Mouse (Mus musculus): ENCODE results near the gene Prom2. TPM values are rescaled to one million over a fixed set of nuclear protein-coding genes. Genes with fewer than 3 reads are reported as not detected.

Prom2 gene
- polyA plus RNA-seq, 1 experiment from 2014 or later: 0.85 TPM

DNA sequence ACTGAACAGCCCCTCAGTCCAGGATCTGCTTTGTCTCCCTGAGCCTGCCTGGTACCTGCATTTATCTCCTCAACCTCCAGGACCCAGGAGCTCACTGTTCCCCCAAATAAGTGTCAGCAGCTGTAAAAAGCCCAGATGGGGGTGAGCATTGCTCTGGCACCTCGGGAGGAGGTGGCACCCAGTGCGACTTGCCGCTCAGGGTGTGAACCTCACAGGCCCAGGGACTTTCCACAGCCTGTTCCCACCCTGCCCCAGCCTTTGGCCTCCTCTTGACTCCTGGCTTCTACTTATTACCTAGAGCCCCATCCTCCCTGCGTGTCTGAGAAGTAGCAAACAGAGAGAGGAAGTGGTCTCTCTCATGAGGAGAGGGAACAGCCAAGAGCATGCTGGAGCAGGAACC lies 36.1 kb downstream of the Prom2 start:
- peaks cover 29% of the 10 kb centered on the region for H3K27me3 ChIP-seq (ENCODE audit: insufficient read depth, poor library complexity, severe bottlenecking)
- H3K27ac ChIP-seq: 0 out of 2 replicates have a peak overlapping the region, but pooled peaks have one; percentile 18
- DNase-seq (ENCODE audit: low spot score): no peak
- no peaks in the 10 kb centered on the region for H3K36me3 ChIP-seq
- H3K9me3 ChIP-seq: no peaks in the 10 kb centered on the region
- H3K4me3 ChIP-seq: no peak overlapping the region
- peaks cover 26% of the 10 kb centered on the region for H3K4me1 ChIP-seq (replicated peaks)
- WGBS: 77% methylated on average over 4 of the region's 4 CpGs

DNA sequence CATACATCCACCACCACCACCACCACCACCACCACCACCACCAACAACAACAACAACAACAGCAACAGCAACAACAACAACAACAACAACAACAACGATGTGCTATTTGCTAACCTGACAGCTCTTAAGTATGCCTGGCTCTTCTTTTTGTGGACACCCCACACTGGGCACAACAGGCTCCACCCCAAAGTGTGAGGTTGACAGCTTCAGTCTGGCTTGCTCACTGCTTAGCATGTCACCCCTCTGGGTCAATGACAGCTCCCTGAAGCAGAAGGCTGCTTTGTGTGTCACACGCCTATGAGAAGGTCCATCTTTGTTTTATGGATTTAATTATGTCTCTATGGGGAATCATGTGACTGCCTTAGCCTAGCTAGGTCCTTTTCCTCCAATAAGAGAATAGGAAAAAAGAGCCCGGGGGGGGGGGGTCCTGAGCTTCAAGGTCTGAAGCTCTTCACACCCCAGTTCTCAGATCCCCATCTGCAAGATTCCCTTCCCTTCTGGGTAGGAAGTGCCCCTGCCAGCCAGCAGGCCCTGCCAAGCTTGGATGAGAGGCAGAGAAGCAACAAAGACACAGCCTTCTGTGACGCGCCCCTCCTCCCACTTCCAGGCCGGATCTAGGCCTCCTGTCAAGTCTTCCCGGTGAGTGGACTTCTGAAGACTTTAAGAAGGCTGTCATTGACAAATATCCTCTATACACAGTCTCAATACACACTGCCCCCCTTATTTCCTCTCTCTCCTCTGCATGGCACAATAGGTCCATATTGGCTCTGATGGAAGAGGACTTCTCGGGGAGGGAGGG lies 37.3 kb downstream of the Prom2 start:
- no peak for DNase-seq (ENCODE audit: low spot score)

DNA sequence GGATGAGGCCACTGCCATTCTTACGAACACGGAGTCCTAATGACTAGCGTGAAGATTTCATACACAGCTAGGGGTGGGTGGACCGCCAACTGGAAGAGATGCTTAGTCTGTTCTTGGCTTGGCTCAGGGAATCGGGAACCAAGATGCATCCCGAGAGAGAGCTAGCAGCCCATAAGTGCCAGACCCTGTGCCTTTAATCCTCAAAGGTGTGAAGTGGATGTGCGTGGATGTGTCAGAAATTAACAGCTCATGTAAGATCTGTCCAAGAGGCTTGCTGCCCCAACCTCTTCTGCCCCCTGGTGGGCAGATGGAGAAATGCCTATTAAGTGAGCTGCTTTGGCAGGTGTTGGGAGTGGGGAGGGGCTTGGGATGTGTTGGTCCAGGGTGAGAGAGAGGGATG lies 40.2 kb downstream of the Prom2 start:
- H3K4me3 ChIP-seq: no peak overlapping the region
- DNase-seq (ENCODE audit: low spot score): peak; percentile 46
- peaks cover 16% of the 10 kb centered on the region for H3K27me3 ChIP-seq (ENCODE audit: insufficient read depth, poor library complexity, severe bottlenecking)
- H3K9me3 ChIP-seq: no peaks in the 10 kb centered on the region
- WGBS: 66% methylated on average over 7 of the region's 7 CpGs
- no peak overlapping the region for H3K27ac ChIP-seq
- H3K4me1 ChIP-seq (replicated peaks): peaks cover 11% of the 10 kb centered on the region
- no peaks in the 10 kb centered on the region for H3K36me3 ChIP-seq

More for the DNA sequence above, 37.3 kb downstream of the Prom2 start:
- Histone ChIP-seq H3K27me3 (ENCODE audit: insufficient read depth, poor library complexity, severe bottlenecking) (peaks cover 24% of the 10 kb centered on the region), H3K4me1 (replicated peaks) (peaks cover 26% of the 10 kb centered on the region), H3K27ac (peak overlapping the region; percentile 53; the same call in 1 of the 2 replicates), H3K4me3 (no peak overlapping the region), H3K36me3 (no peaks in the 10 kb centered on the region), H3K9me3 (no peaks in the 10 kb centered on the region)
- 56% methylated on average over 8 of the region's 8 CpGs for WGBS

DNA sequence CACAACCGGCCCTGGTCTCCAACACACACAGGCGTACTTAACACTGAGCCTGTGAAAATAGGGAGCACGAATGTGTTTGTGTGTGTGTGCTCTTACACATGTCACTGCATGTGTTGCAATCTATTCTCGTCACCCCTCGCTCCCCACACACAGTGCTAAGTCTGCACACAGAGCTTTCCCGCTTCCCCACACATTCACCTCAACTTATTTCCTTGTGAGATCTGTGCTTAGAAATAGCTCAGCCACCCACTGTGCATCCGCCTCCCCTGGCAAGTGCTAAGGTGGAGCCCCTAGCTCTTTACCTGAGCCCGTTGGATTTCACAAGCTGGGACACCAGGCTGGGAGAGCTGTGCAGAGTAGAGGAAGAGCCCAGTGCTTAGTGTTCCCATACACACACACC lies 42.5 kb downstream of the Prom2 start:
- no peak for DNase-seq (ENCODE audit: low spot score)
- H3K4me1 ChIP-seq (replicated peaks): peaks cover under 1% of the 10 kb centered on the region; the same call in 1 of the 2 replicates
- H3K27me3 ChIP-seq (ENCODE audit: insufficient read depth, poor library complexity, severe bottlenecking): peaks cover 8% of the 10 kb centered on the region; the same call in 1 of the 2 replicates
- no peaks in the 10 kb centered on the region for H3K9me3 ChIP-seq
- H3K4me3 ChIP-seq: no peak overlapping the region
- no peaks in the 10 kb centered on the region for H3K36me3 ChIP-seq
- no peak overlapping the region for H3K27ac ChIP-seq
- WGBS: 74% methylated on average over 8 of the region's 8 CpGs

DNA sequence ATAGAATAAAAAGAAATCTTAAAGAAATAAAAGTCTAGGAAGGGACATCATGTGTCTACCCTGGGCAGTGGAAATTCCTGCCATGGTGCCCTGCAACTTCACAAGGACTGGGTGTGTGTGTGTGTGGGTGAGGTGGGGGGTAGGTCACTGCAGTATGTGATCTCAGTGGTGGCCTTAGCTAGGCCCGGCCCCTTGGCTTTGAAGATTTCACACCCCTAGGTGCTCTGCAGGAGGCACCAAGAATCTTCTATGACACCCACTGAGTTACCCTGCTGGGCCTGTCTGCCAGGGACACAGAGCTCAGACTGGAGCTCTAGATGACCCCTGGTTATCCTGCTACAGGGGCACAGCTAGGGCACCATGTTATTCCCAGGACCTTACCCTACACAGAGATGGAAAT lies 44.9 kb downstream of the Prom2 start:
- Histone ChIP-seq H3K4me1 (replicated peaks) (no peaks in the 10 kb centered on the region), H3K4me3 (no peak overlapping the region), H3K27me3 (ENCODE audit: insufficient read depth, poor library complexity, severe bottlenecking) (peaks cover 8% of the 10 kb centered on the region; the same call in 1 of the 2 replicates), H3K27ac (no peak overlapping the region), H3K36me3 (no peaks in the 10 kb centered on the region), H3K9me3 (no peaks in the 10 kb centered on the region)
- no peak for DNase-seq (ENCODE audit: low spot score)
- 65% methylated on average over 1 of the region's 1 CpGs for WGBS

DNA sequence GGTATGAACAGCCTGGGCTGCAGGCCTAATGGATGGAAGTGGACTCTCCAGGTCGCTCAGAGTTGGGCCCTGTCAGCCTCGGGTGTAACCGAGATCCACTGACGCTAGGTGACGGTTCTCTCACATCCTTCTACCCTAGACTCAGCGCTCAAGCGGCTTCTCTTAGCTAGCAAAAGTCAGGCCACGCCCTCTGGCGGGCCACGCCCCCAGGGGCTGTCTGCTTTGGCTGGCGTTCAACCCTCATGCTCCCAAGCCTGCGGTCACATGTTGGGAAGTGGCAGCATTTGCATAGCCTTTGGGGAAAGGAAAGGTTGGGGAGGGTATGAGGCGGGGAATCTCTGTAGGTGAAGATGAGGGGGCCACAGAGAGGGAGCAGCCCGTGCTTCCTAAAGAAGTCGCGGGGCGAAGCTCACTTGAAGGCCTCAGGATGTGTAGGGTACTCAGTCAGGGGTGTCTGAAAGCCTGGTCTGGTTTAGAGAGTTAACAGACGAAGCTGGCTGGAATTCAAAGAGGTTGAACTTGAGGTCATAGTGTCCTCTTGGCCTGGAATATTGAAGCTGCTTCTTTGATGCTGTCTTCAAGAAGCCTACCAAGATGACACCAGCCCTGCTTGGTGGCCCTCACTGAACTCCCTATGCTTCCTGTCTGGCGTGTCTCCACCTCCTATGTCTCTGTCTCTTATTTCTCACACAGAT lies 56.6 kb downstream of the Prom2 start:
- Histone ChIP-seq H3K4me3 (peak overlapping the region; percentile 35), H3K9me3 (no peaks in the 10 kb centered on the region), H3K36me3 (no peaks in the 10 kb centered on the region), H3K4me1 (replicated peaks) (peaks cover 38% of the 10 kb centered on the region), H3K27ac (no peak overlapping the region), H3K27me3 (ENCODE audit: insufficient read depth, poor library complexity, severe bottlenecking) (peaks cover 75% of the 10 kb centered on the region)
- 7% methylated on average over 19 of the region's 19 CpGs for WGBS
- DNase-seq (ENCODE audit: low spot score): peak; percentile 75

DNA sequence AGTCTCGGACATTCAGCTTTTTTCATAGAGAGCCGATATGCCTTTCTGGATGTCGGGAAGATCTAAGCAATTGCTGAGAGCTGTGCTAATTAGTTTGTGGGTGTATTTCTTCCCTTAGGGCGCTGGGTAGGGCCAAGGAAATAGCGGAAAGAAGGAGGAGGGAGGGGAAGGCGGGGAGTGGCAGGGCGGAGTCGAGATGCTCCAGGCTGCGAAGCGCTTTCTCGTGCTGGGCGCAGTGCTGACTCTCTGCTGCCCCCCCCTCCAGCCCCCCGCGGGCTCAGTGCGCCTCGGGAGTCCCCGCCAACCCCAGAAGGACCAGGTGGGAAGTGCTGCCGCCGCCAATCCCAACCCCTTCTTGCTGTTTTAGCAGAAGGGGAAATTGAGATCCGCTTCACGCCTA lies 58.3 kb downstream of the Prom2 start:
- H3K4me1 ChIP-seq (replicated peaks): peaks cover 38% of the 10 kb centered on the region
- peaks cover 91% of the 10 kb centered on the region for H3K27me3 ChIP-seq (ENCODE audit: insufficient read depth, poor library complexity, severe bottlenecking)
- H3K27ac ChIP-seq: no peak overlapping the region
- WGBS: 1% methylated on average over 21 of the region's 21 CpGs
- peak overlapping the region; percentile 60 for H3K4me3 ChIP-seq
- no peaks in the 10 kb centered on the region for H3K36me3 ChIP-seq
- peak; percentile 19 for DNase-seq (ENCODE audit: low spot score)
- H3K9me3 ChIP-seq: no peaks in the 10 kb centered on the region

DNA sequence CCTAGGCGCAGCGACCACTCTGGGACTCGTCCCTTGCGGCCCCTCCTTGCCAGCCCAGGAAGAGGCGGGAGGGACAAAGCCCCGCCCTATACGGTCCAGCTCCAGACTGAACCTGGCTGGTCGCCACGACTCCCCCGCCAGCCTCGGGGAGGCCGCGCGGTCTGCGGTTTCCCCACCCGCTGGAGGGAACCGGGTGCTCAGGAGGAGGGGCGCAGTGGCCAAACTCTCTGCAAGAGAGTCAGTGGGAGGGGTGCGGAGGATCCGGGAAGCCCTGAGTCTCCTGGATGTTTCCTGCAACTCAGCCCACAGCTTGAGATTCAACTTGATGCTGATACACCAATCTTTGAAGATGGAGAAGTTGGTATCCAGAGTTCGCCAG lies 58.7 kb downstream of the Prom2 start:
- peak; percentile 59 for DNase-seq (ENCODE audit: low spot score)
- under 1% methylated on average over 21 of the region's 21 CpGs for WGBS
- Histone ChIP-seq H3K27ac (0 out of 2 replicates have a peak overlapping the region, but pooled peaks have one; percentile 23), H3K36me3 (no peaks in the 10 kb centered on the region), H3K9me3 (no peaks in the 10 kb centered on the region), H3K4me1 (replicated peaks) (peaks cover 38% of the 10 kb centered on the region), H3K4me3 (peak overlapping the region; percentile 60), H3K27me3 (ENCODE audit: insufficient read depth, poor library complexity, severe bottlenecking) (peaks cover 92% of the 10 kb centered on the region)

DNA sequence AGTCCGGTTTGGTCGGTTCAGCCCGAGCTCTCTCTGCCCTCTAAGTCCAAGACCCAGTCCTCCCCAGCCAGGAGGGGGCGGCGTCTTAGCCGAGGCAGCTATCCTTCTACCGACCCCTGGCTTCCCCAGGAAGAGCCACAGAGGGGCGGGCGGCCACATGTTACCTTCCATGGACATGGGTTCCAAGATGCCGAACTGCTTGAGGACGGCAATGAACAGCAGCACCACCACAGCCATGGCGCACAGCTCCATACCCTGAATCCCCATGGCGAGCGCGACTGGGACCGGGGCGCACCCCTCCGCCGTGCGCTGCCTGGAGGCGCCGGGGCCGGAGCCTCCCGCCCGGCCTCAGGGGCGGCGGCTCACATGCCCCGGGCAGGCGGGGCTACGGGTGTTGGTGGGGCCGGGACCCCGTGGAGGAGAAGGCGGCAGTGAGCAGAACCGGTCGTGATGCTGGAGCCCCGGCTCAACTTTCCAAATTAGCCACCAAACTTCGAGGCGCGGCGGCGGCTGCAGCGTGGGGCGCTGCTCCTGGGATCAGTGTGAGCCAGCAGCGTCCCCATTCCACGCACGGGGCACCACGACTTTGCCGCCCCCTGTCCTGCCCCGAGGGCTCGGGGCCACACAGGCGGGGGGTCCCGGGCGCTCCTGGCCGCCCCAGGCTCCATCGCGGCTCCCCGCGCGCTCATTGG lies 59.3 kb downstream of the Prom2 start:
- Histone ChIP-seq H3K4me1 (replicated peaks) (peaks cover 35% of the 10 kb centered on the region), H3K4me3 (peak overlapping the region; percentile 60), H3K27ac (0 out of 2 replicates have a peak overlapping the region, but pooled peaks have one; percentile 23), H3K9me3 (no peaks in the 10 kb centered on the region), H3K36me3 (no peaks in the 10 kb centered on the region), H3K27me3 (ENCODE audit: insufficient read depth, poor library complexity, severe bottlenecking) (peaks cover 90% of the 10 kb centered on the region)
- peak; percentile 21 for DNase-seq (ENCODE audit: low spot score)
- WGBS: under 1% methylated on average over 59 of the region's 59 CpGs

DNA sequence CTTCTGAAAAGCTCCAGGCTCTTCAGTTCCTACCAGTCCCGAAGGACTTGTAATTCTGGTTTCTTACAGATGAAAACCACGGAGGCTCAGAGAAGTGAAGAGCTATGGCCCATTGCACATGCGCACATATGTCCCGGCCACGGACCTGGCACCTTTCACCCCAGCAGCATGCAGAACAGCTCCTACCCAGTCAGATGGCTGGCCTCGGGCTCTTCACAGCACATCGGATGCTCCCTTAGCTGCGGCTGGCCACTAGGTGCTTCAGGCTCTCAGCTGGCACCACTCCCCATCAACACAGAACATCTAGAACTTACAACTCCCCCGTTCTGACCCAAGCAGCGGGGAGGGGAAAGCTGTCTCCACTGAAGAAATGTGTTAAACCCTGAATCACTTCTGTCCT lies 61.5 kb downstream of the Prom2 start:
- Histone ChIP-seq H3K27me3 (ENCODE audit: insufficient read depth, poor library complexity, severe bottlenecking) (peaks cover 68% of the 10 kb centered on the region), H3K27ac (no peak overlapping the region), H3K36me3 (no peaks in the 10 kb centered on the region), H3K4me3 (no peak overlapping the region), H3K4me1 (replicated peaks) (peaks cover 34% of the 10 kb centered on the region), H3K9me3 (no peaks in the 10 kb centered on the region)
- DNase-seq (ENCODE audit: low spot score): no peak
- WGBS: 63% methylated on average over 10 of the region's 10 CpGs

DNA sequence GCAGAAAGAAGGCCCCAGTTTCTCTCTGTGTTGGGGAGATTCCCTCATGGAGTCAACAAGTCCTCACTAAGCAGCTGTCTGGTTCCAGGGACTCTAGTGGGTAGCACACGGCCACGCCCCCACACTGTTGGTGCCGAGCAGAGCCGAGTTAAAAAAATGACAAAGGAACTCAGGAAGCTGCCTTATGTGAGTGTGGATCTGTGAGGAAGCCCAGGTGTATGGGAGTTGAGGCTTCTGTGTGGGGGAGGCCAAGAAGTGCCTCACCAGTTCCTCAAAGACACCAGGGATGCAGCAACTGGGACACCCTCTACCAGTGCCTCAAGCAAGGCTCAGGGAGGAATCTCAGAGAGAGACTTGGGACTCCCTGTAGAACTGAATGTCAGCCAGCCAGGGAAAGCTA lies 62.1 kb downstream of the Prom2 start:
- H3K27me3 ChIP-seq (ENCODE audit: insufficient read depth, poor library complexity, severe bottlenecking): peaks cover 62% of the 10 kb centered on the region
- H3K27ac ChIP-seq: no peak overlapping the region
- H3K9me3 ChIP-seq: no peaks in the 10 kb centered on the region
- H3K36me3 ChIP-seq: no peaks in the 10 kb centered on the region
- peaks cover 29% of the 10 kb centered on the region for H3K4me1 ChIP-seq (replicated peaks)
- WGBS: 82% methylated on average over 4 of the region's 4 CpGs
- H3K4me3 ChIP-seq: no peak overlapping the region
- DNase-seq (ENCODE audit: low spot score): no peak
